Mouse (Mus musculus) frontal cortex, adult 2 months (tissue): ENCODE results near the gene Wdr47. TPM values are rescaled to one million over a fixed set of nuclear protein-coding genes. Genes with fewer than 3 reads are reported as not detected.
"Not testable (repeated sequence)": the region's sequence is repeated elsewhere in the genome, so short reads cannot be mapped to it uniquely, and the experiment has no call there.

Experiments used
- DNase-seq, 2 experiments: peaks; one replicate each; pipeline ENCODE4 v3.0.0; 2022; ENCODE audit warnings: low spot score in 1 of 2; ENCODE audit errors: extremely low spot score in 1 of 2
- polyA plus RNA-seq: library from polyadenylated mRNA; depleted of rRNA; stranded (reverse); fragments of >200 nt; gene quantifications from 2 replicates; pipeline ENCODE4 v1.2.3, GENCODE M21; 2012; rRNA removed

Gene Wdr47
- 58.7 and 71.0 TPM in 2 replicates for polyA plus RNA-seq

DNA sequence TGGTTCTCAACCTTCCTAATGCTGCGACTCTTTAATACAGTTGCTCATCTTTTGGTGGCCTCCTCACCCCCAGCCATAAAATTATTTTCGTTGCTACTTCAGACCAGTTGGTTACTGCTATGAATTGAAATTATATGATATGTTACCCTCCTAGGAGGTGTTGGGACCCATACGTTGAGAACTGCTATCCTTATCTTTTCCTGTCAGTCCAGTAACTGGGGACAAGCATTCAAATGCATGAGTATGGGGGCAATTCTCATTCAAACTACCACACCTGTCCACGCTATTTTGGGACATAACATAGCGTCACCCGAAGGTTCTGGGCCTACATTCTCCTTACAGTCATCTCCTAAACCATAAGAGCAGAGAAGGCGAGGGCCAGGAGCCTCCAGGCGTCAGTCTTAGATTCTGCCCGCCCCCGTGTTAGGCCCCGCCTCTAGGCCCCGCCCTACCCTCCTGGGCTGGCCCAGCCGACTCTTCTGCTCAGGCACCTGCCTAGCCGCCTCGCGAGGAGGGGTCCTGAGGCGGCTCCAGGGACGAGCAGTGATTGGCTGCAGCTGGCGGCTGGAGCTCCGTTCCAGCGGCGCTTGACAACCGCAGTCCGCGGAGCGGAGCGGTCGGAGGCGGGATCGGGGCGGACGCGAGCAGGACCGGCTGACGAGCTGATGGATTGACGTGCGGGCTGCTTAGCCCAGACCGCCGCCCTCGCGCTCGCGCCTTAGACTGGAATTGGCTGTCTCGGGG is at the start of gene Wdr47:
Gene Wdr47, plus strand, starts transcription at position 494 of the 744 bp plus-strand sequence.
- peak; percentile 93 to 96 for DNase-seq

DNA sequence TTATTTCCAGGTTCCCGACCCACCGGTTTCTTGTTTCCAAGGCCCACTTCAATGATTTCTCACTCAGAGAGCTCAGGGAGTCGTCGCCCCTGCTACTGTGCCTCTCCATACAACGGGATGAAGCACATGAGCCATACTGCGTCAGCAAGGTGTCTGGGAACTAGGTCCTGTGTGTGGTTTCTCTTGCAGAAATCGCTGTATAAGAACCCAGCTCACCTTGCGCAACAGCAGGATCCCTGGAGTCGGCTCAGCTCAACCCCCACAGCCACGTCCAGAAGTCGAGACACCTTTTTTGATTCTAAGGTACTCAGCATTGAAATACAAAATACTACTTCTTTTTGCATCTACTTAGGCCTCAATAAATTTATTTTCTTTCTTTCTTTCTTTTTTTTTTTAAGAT is 48.8 kb upstream of the Wdr47 start:
- no peak for DNase-seq

DNA sequence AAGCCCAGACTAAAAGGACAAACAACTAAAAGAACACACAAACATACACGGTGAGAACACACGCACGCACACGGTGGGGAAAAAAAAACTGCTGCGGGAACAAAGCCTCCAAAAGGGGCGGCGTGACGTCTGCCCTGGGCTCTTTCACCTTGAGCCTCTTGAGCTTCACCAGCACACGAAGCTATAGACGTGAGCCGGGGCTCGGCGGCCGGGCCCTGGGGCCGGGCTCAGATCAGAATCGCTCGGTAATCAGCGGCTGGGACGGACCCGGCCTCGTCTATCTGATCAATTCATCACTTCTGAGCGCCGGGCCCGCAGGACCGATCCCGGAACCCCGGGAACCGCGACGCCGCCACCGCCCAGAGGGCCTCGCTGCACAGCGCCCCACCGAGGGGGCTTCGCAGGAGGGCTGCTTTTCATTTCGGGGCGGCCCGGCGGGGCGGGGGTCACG is 36.9 kb upstream of the Wdr47 start:
- no peak for DNase-seq

DNA sequence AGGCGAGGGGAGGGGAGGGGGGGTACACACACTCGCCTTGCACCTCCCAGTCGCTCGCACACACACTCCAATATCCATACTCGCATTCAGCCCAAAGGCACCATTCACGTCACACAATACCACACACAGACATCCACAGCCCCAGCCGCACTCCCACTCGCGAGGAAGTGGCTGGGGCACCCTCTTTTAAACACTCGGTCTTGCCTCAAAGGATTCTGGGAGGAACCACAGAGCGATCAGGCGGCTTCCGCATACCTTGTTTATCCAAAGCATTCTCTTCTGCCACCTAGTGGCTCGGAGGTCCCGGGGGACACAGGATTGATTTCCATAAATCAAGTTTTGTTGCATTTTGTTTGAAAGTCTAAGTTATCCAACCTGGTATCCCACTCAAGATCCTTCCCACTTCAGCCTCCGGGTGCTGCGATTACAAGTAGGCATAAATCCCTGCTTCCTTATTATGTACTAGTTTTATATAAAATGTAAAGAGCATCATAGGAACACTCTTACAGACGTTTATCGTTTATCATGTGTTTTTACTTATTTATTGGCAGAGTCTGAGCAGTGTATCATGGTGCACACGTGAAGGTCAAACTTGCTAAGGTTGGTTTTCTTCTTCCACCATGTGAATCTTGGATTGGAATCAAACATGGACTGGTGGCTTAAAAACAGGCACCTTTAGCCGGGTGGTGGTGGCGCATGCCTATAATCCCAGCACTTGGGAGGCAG is 36.3 kb upstream of the Wdr47 start:
- DNase-seq = peak; percentile 91 to 98

DNA sequence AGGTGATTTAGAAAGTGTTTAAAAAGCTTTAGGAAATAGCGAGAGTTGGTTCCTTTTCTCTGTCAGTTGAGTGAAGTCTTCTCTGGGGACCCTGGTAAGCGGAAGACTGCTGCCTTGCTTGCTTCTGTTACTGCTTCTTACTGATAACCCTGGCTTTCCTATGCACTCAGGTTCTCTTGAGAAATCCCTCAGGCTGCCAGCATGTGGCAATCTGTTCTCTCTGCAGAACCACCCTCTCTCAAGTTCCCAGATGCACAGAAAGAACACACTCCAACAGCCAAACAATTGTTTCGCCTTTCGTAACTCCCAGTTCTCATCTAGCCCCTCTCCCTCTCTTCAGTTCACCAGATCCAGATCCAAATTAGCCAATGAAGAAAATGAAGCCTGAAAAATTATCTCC is 33.2 kb upstream of the Wdr47 start:
- no peak for DNase-seq

DNA sequence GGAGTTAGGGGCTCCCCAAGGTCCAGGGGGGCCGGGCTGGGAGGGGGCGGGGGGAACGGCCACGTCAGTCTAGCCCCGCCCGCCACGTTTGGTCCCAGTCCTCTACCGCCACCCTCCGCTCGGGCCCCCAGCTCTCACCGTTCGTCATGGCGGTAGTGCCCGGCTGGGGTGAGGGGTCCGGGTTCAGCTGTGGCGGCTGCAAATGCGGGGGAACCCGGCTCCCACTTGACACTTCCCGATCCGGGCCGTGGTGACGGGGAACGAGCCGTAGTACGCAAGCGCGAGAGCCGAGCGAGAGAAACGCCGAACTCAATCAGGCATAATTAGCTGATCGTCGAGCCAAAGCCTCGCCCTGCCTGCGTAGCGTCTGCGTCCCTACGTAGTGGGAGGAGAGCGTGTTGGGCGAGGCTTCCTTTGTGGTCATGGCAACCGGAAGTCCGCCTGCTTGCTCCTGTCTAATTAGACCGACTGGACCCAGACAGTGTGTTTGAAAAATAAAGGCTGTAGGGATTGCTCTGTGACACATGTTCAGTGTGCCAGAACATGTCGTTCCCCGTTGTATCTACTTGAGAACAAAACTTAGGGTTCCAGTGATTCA is 28.8 kb upstream of the Wdr47 start, which contains the start of gene Tmem167b:
Gene Tmem167b, minus strand, starts transcription at position 334 of the 598 bp plus-strand sequence.
- peak; percentile 97 to 99 for DNase-seq

DNA sequence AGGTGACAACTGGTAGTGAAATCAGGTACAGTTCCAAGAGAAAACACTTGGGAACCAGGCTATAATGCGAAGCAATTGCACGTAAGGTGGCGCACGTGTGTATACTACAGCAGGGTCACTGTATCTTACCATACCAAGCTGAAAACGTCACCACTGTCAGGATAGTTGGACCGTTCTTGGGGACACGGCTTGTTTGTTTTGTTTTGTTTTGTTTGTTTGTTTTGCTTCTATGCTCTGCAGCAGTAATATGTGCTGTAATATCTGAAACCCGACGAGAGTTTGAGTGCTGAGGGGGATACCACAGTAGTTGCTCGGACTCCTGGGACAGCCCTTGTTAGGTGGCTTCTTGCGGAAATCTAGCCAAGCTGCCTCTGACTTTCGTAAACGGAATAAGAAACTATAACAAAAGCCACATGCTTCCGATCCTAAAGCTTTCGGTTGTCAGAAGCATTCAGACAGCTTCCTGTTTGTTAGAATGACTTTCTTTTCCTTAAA is 28.3 kb upstream of the Wdr47 start:
- no peak for DNase-seq

DNA sequence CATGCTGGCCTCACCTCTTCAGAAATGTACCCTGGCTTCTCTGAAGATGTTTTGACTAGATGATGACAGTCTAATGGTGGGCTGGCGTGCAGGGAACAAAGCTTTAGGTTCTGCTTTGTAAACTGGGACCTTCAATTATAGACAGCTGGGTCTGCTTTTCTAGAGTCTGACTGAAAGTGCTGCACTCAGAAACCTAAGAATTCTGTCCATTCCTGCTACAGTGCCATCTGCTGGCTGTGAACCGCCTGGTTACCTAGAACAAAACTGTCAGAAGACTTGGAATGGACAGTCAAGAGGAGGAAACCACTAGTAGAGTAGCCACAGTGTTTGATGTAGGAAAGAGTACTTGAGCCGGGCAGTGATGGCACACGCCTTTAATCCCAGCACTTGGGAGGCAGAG is 27.8 kb upstream of the Wdr47 start:
- DNase-seq = peak; percentile 64 to 89

DNA sequence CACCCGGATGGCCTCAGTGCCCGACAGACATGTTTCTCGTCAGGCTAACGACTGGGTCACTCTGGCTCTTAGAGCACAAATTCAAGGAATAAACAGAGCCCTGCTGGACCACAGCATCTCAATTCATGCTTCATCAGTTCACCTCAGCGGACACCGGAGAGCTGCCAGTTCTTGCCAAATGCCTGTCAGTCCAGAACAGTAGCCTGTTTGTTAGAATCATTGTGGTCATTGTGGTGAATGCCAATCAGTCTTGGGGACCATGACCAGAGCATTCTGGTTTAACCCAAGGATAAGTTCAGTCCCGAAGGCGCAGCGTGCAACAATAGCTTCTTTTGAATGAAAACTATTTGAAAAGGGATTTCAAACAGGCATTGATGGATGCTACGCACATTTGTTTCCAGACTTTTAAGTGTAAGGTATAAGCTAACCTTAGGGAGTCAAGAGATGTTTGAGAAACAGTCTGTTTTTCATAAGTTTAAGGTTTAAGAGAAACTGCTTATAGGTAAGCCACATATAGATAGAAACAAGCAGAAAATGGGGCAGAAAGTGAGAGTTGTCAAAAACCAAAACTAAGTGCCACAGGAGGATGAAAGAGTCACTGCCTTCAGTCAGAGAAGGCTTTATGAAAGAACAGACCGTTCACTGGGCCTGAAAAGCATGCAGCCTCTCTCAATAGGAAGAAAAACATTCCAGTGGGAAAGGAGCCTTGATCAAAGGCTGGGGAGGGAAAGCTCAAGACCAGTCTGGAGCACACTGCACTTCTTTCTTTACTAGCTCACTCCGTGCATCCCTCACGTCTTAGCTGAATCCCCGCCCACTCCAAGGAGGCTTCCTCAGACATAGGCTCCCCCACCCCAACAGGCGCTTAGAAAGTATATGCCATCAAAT is 22.8 kb upstream of the Wdr47 start:
- DNase-seq = no peak

DNA sequence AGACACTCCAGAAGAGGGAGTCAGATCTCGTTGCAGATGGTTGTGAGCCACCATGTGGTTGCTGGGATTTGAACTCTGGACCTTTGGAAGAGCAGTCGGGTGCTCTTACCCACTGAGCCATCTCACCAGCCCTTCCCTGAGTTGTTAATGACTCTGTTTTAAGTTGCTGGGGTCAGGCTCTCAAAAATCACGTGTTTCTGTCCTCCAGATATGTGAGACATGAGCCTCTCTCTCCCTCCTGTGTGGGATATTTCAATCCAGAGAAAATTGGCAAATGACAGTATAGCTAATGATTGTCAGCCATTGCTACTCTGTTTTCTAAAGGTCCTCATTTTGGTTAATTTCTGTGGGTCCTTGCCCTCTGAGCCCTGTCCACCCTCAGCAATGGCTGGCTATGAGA is 21.4 kb upstream of the Wdr47 start:
- DNase-seq = not testable (repeated sequence)

DNA sequence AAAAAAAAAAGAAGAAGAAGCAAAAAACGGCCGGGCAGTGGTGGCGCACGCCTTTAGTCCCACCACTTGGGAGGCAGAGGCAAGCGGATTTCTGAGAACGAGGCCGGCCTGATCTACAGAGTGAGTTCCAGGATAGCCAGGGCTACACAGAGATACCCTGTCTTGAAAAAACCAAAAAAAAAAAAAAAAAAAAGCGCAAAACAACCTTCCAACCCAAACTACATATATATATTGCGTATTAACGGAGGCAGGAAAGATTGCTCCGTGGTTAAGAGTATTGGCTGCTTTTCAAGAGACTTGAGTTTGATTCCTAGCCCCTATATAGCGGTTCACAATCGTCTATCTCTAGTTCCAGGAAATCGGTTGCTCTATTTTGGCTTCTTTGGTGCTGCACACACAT is 20.3 kb upstream of the Wdr47 start:
- no peak for DNase-seq

DNA sequence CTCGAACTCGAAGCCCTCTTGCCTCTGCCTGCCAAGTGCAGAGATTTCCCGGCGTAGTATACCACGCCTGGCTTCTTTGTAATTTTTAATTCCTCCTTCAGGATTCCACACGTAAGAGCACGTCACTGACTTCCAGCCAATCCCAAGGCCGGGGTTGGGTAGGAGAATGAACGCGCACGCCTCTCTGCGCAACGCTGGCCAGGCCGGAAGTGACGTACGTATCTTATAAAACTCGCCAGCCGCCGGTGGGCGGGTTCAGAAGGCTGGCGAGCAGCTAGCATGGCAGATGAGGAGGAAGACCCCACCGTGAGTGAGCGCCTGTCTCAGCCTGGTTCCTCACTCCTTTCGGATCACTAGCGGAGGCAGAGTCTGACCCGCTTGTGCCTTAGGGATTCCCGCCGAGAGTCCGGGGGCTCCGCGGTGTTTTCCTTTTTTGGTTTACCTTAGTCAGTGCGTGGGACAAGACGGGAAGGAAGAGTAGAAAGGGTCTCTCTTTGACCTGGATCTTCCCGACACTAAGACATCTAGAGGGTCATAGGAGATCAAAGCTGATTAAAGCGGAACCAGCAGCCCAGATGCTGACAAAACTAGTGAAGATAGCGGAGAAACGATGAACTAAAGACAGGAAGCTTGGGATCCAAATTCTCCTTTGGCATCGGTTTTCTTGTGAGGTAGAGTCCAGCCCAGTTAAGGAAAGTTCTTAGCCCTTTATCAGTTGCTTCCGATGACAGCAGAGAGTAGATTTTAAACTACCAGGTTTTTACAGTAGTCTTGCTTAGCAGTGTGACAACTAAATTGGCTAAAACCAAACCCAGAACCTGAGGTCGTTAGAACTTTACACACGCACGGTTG is 19.4 kb upstream of the Wdr47 start, which contains the start of gene Taf13:
Gene Taf13, plus strand, starts transcription at position 256 of the 852 bp plus-strand sequence.
- DNase-seq = peak; percentile 94 to 99

DNA sequence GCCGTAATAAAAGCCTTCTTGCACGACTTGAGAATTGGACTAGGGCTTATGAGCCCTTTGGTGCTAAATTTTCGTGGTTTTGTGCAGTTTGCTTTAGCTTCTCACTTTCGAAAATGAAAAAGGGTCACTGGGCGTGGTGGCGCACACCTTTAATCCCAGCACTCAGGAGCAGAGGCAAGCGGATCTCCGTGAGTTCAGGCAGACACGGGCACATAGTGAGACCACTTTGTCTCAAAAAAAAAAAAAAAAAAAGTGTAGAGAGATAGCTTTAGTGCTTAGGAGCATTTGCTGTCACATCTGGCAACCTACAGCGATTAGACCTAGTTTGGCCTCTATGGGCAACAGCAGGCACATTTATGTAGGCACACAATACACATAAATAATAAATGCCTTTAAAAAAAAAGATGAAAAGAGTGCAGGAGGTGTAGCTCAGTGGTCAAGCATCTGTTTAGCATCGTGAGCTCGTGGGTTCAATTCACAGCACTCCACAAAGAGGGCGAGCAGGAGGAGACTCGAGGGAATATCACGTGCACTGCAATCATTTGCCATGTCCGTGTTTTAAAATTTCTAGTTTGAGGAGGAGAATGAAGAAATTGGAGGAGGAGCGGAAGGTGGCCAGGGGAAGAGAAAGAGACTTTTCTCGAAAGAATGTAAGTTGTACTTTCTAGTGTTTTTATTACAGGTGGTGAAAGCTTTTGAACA is 18.6 kb upstream of the Wdr47 start:
- DNase-seq = no peak

DNA sequence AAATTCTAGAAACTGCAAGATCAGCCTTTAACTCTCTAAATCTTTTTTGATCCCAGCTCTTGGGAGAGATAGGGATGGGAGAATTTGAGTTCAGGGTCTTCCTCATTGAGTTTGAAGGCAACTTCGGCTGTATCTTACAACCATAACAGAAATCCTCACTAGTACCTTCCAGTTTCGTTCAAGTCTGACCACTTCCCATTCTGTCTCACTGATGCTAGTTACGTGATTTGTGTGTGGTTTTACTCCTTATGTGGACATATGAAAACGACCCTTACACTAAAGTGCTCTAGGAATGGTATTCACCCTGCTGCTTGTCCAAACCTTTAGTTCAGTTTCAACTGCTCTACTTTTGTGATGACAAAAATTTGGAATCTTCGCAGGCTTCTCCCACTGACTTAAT is 17.1 kb upstream of the Wdr47 start:
- DNase-seq = no peak

DNA sequence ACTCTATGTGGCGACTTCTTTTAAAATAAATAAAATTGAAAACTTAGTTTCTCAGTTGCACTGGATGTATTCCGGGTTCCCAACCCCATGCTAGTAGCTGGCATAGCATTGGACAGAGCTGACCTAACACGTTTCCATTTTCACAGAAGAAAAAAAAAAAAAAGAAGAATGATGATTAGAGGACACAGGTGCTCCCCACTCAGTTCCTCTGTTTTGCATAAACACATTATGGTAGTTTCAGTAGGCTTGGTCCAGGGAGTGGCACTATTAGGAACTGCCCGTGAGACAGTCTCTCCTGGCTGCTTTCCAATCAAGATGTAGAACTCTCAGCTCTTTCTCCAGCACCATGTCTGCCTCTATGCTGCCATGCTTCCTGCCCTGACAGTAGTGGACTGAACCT is 6.5 kb upstream of the Wdr47 start:
- no peak for DNase-seq

DNA sequence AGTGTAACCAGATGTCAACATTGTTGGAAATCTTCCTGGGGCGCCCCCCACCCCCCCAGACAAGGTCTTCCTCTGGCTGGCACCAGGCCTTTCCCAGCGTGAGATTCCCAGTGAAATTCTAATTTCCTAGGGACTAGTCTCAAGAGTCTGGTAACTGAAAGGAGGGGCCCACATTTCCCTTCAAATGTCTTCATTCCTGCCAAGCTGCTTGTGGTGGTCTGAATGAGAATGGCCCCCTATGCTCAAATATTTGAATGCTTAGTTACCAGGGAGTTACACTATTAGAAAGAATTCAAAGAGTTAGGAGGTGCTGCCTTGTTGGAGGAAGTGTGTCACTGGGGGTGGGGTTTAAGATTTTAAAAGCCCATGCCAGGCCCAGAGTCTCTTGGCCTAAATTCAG is 2.6 kb upstream of the Wdr47 start:
- DNase-seq = no peak

DNA sequence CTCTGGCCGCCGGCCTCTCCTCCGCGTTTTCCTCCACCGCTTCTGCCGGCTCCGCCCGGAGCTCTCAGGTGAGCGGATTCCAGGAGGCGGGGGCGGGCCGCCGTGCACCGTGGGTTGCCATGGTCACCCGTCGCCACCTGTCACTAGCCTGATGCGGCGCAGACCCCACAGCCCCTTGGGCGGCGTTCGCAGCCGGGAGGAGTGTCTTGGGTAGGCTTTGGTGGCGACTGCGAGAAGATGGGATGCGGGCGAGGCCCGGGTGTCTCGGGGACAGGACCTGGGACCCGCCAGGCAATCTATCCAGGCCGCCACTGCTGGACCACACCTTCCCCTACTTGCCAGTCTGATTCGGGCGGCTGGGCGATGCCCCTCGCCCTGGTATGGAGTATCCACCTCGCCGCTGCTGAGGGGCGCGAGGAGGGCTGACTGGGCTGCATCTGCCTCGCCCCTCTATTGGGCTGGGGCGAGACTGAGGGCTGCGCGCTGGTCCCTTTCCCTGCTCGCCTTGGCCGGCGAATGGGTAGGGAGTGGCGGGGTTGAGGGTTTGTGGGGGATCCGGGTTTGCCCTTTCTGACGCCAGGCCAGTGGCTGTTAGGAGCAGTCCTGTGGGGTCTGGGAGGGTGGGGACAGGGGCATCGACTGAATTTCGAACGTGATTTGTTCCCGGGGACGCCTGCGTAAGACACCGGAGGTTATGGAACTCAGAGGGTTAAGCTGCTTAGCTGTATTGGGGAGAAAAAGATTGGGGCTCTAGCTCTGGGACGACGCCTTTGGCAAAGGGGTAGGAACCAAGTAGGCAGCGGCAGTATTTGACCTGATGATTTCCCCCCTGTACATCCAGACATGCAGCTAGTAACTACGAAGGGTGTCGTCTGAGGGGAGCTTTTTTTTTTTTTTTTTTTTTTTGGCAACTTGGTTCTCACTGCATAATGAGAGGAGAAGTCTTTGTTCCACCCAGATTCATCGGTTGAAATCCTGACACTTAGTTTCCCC is 747 bp downstream of the Wdr47 start:
- DNase-seq = no peak

DNA sequence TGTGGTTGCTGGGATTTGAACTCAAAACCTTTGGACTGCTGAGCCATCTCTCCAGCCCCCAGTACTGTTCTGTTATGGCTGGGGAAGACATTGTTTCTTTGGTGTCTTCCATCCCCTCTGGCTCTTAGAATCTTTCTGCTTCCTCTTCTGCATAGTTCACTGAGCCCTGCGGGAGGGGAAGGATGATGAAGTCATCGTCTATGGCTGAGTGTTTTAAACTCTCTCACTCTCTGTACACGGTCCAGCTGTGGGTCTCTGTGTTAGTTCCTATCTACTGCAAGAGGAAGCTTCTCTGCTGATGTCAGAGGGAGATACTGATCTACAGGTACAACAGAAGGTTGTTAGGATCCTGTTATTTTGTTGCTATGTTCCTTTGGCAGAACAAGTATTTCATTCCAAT is 17.8 kb downstream of the Wdr47 start:
- DNase-seq = no peak
